Mouse (Mus musculus) Patski (cell line): ENCODE measurements around the gene Pqlc2. TPM values are rescaled to one million over a fixed set of nuclear protein-coding genes. Genes with fewer than 3 reads are reported as not detected.

Experiments
- ATAC-seq: fragments of 100-300 bp; one replicate; pipeline ENCODE4 v1.8.0; 2021
- CTCF ChIA-PET: fragments of 350-600 bp; sonication (Branson Sonifier 250); formaldehyde crosslinking; loops from one replicate; lab custom pipeline; 2022; ENCODE audit warnings: inconsistent platforms; lab: Charles Lee
- POLR2A ChIA-PET: fragments of 350-600 bp; sonication (Branson Sonifier 250); formaldehyde crosslinking; loops from one replicate; lab custom pipeline; 2022; ENCODE audit warnings: antibody characterized with exemption, inconsistent platforms; lab: Charles Lee
- DNase-seq: peaks from one replicate; pipeline ENCODE4 v3.0.0-alpha.2; 2011; ENCODE audit warnings: low read depth, low spot score
- H3K27me3 ChIP-seq: fragments of 371-371 bp; one replicate; pipeline ENCODE4 v1.5.1; 2021
- CTCF ChIP-seq: fragments of 100-300 bp; IDR thresholded peaks from one replicate; pipeline ENCODE4 v1.5.1; 2021
- in situ Hi-C: fragments of 300-500 bp; cut with MboI; formaldehyde crosslinking; loops from 3 replicates; pipeline ENCODE4 v1.11.1; 2018; ENCODE audit warnings: low pct_unique_long_range_greater_than_20kb, mixed read lengths
- polyA plus RNA-seq: library from polyadenylated mRNA; unstranded; gene quantifications from one replicate; pipeline ENCODE4 v1.2.3, GENCODE M21; 2021

Gene Pqlc2
- polyA plus RNA-seq, 1 experiment from 2014 or later, result 9.9 TPM

GRCm38 (mm10) chr4:139286234-139286633 is 24.3 kb downstream of the Pqlc2 start:
- TF ChIP-seq CTCF, result no peak
- ChIA-PET POLR2A (no interaction called here), CTCF (interaction anchor here (1.3 to 2.7 kb wide), 5 partner anchors 8 to 199 kb away, joined by 3 to 8 read pairs (median 4); no protein-coding TSS in a partner anchor)
- H3K27me3 ChIP-seq, result no peaks in the 10 kb centered on the region
- ATAC-seq (no peak), DNase-seq (no peak)
- in situ Hi-C loops, result loop anchor here (5.0 kb wide), 1 partner anchor 204 kb away; no protein-coding TSS in a partner anchor

DNA sequence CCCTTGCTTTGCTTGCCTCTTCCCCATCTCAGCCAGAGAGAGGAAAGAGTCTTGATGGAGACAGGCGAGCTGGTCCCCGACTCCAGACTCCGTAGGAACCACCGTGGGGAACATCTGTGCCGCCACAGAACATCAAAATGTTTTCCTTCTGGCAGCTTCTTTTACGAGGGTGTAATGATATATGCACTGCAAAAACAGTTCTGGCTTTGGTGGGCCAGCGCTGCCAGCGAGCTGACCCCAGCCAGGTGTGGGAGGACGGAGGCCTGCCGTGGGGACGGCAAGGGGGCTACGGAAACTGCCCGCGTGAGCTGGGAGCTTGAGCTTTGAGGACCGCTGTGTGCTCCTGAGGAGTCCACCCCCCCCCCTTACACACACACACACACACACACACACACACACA is 25.6 kb downstream of the Pqlc2 start:
- CTCF ChIA-PET, result interaction anchor here (2.3 kb wide), 1 partner anchor 198 kb away, joined by 6 read pairs; no protein-coding TSS in a partner anchor
- TF ChIP-seq CTCF, result no peak
- in situ Hi-C loops, result loop anchor here (5.0 kb wide), 1 partner anchor 203 kb away; no protein-coding TSS in a partner anchor
- POLR2A ChIA-PET, result interaction anchor here (0.6 to 0.8 kb wide), 3 partner anchors 71 to 155 kb away, joined by 3 read pairs; no protein-coding TSS in a partner anchor
- no peaks in the 10 kb centered on the region for H3K27me3 ChIP-seq
- DNase-seq (no peak), ATAC-seq (no peak)

DNA sequence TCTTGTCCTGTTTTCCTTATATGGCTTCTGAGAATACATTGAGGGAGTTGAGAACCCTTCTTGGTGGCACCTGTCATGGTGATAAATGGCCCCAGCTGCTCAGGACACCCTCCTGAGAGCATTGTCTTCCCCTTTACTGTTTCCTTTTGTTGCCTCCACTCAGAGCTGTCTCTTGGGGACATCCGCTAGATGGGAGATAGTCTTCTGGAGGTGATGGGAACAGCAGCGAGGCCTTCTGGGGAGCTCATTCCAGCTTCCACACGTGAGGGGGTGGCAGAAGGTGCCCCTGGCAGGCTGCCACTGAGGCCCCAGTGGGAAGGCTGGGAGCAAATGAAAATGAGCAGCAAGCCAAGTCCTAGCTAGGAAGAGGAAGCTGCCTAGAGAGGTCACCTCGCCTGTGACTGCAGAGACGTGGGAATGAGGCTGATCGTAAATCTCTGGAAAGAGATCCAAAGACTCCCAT is 27.5 kb downstream of the Pqlc2 start:
- no peak for TF ChIP-seq CTCF
- DNase-seq (no peak), ATAC-seq (no peak)
- ChIA-PET CTCF (no interaction called here), POLR2A (no interaction called here)
- H3K27me3 ChIP-seq, result no peaks in the 10 kb centered on the region
- in situ Hi-C loops, result no loop called here

- in situ Hi-C loops, result no loop called here
- ChIA-PET CTCF (no interaction called here), POLR2A (no interaction called here)
- ATAC-seq (no peak), DNase-seq (no peak)
- TF ChIP-seq CTCF, result no peak
- H3K27me3 ChIP-seq, result no peaks in the 10 kb centered on the region
These were observed 28.6 kb downstream of the Pqlc2 start for GRCm38 (mm10) chr4:139281791-139282345.

DNA sequence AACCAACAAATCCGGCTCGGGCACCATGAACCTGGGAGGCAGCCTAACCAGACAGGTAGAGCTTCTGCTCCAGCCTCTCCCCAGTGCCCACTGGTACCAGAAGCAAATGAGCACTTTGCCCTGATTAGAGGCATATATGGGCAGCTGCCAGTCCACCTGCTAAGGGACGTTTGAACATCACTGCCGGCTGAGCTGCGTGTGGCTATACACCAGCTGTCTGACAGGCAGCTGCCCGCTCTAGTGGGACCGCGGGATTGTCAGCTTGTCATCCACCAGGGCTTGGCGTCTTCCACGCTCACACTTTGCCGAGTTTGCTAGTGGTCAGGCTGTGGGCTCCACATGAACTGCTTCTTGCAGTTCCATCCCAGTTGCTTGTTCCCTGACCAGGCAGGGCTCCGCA is 30.0 kb downstream of the Pqlc2 start:
- ATAC-seq, result no peak
- POLR2A ChIA-PET, result no interaction called here
- in situ Hi-C loops, result no loop called here
- no peak for TF ChIP-seq CTCF
- CTCF ChIA-PET, result no interaction called here
- H3K27me3 ChIP-seq, result no peaks in the 10 kb centered on the region
- DNase-seq, result no peak

- DNase-seq, result no peak
- H3K27me3 ChIP-seq, result no peaks in the 10 kb centered on the region
- no peak for ATAC-seq
- ChIA-PET POLR2A (no interaction called here), CTCF (no interaction called here)
- in situ Hi-C loops, result no loop called here
- no peak for TF ChIP-seq CTCF
These were observed 34.1 kb downstream of the Pqlc2 start for GRCm38 (mm10) chr4:139276411-139276810.

DNA sequence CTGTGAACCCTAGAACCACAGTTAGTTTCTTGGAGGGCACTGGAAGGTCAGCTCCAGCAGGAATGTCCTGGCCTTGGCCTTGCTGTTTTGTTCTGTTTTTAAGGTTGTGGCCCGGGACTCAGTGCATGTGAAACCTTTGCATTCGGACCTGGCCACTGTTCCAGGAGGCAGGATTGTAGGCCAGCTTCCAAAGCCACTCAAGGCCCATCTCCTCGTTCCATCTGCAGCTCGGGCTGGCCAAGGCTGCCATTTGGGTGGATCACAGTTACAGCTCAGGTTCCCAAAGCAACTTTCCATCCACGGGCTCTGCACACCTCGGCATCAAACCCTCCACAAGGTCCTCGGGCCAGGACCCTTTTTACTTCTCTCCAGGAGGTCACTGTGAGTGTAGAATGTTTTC is 35.9 kb downstream of the Pqlc2 start:
- H3K27me3 ChIP-seq, result no peaks in the 10 kb centered on the region
- DNase-seq, result no peak
- CTCF ChIA-PET, result interaction anchor here (1.1 to 1.2 kb wide), 2 partner anchors 12 kb away, joined by 3 read pairs; no protein-coding TSS in a partner anchor
- no peak for TF ChIP-seq CTCF
- in situ Hi-C loops, result no loop called here
- no peak for ATAC-seq
- POLR2A ChIA-PET, result interaction anchor here (1.2 kb wide), 1 partner anchor 13 kb away, joined by 4 read pairs; no protein-coding TSS in a partner anchor

DNA sequence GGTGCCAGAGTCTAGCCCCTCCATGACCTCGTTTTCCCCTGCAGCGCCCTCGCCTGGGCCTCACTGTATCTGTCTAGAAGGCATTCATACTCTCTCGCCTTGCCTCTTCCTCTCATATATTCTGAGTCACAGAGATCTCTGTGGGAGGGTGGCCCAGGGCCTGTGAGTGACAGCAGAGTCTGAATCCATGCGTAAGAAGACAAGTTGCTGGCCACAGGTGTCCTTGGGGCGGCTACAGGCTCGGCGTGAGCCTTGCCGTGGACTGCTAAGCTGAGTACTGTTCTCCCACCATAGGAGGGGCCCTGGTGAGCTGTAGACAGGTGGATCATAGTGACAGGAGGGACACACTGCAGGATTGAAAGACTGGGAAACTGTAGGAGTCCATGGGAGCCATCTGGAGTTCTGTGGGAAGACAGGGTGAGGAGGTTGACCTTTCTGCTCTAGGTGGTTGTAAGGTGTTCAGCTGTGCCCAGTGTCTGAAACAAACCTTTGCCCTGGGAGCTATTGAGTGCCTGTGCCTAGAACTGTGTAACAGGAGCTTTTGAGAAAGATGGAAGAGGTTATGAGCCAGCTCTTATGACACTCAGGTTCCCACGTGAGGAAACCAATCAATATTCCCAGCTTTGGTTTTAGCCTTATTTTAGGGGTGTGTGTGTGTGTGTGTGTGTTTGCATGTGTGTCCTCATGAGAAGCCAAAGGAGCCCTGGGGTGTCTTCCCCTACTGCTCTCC is 37.4 kb downstream of the Pqlc2 start:
- no peak for TF ChIP-seq CTCF
- DNase-seq, result no peak
- H3K27me3 ChIP-seq, result no peaks in the 10 kb centered on the region
- in situ Hi-C loops, result no loop called here
- POLR2A ChIA-PET, result no interaction called here
- CTCF ChIA-PET, result interaction anchor here (1.2 kb wide), 1 partner anchor 13 kb away, joined by 3 read pairs; no protein-coding TSS in a partner anchor
- ATAC-seq, result no peak

DNA sequence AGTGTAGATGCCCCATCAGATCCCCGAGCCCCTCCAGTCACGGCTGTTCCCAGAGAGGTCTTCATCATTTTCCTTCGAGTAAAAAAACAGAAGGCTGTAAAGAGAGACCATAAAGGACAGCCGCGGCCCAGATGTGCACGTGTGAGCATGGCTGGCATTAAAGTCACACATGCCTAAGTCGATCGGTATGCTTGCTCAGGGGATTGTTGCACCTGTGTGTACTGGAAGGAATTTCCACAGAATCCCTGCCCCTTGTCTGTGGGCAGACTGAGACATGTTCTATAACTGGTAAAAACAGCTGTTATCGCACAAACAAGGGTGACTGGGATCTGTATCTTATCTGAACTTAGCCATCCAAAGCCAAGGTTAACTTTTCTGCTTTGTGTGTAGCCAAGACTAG is 38.9 kb downstream of the Pqlc2 start:
- no peak for ATAC-seq
- in situ Hi-C loops, result no loop called here
- ChIA-PET POLR2A (no interaction called here), CTCF (no interaction called here)
- no peak for TF ChIP-seq CTCF
- H3K27me3 ChIP-seq, result no peaks in the 10 kb centered on the region
- DNase-seq, result no peak

- ATAC-seq, result no peak
- POLR2A ChIA-PET, result no interaction called here
- TF ChIP-seq CTCF, result no peak
- CTCF ChIA-PET, result interaction anchor here (1.2 kb wide), 1 partner anchor 8 kb away, joined by 3 read pairs; no protein-coding TSS in a partner anchor
- in situ Hi-C loops, result no loop called here
- DNase-seq, result no peak
- H3K27me3 ChIP-seq, result no peaks in the 10 kb centered on the region
These were observed 40.3 kb downstream of the Pqlc2 start for GRCm38 (mm10) chr4:139270168-139270567.

DNA sequence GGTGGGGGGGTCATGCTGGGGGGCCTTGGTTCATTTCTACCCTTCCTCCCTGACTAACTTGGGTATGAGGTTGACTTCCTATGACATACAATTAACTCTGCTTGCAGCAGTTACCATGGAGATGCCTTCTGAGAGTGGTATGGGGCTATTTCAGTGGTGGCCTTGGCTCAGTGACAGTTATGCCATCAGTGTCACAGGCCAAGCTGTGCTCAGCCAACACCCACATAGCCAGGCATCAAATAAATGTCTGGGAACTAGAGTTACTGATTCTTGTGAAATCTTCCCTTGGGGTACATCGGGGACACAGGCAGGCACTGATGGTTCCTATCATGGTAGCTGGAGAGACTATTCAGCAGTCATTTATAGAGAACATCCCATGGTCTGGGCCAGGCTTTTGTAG is 42.3 kb downstream of the Pqlc2 start:
- TF ChIP-seq CTCF, result no peak
- ChIA-PET POLR2A (no interaction called here), CTCF (interaction anchor here (1.6 kb wide), 1 partner anchor 10 kb away, joined by 3 read pairs; no protein-coding TSS in a partner anchor)
- in situ Hi-C loops, result no loop called here
- no peaks in the 10 kb centered on the region for H3K27me3 ChIP-seq
- DNase-seq, result no peak
- ATAC-seq, result no peak
